Mouse (Mus musculus) skeletal muscle tissue, adult 2 months (tissue): ENCODE results near the gene Sorl1.

ENCODE experiments used
- DNase-seq: peaks from one replicate; pipeline ENCODE4 v3.0.0-alpha.2; 2012; ENCODE audit warnings: low read depth, low spot score

The Sorl1 gene

GRCm38 (mm10) chr9:41968673-41969460 is 155.2 kb downstream of the Sorl1 start:
- DNase-seq: no peak

- no peak for DNase-seq
These were observed 162.8 kb downstream of the Sorl1 start for GRCm38 (mm10) chr9:41961274-41961673.

GRCm38 (mm10) chr9:41958282-41958681 is 165.8 kb downstream of the Sorl1 start:
- DNase-seq: no peak

GRCm38 (mm10) chr9:41953486-41953885 is 170.6 kb downstream of the Sorl1 start:
- DNase-seq: peak; percentile 34

DNA sequence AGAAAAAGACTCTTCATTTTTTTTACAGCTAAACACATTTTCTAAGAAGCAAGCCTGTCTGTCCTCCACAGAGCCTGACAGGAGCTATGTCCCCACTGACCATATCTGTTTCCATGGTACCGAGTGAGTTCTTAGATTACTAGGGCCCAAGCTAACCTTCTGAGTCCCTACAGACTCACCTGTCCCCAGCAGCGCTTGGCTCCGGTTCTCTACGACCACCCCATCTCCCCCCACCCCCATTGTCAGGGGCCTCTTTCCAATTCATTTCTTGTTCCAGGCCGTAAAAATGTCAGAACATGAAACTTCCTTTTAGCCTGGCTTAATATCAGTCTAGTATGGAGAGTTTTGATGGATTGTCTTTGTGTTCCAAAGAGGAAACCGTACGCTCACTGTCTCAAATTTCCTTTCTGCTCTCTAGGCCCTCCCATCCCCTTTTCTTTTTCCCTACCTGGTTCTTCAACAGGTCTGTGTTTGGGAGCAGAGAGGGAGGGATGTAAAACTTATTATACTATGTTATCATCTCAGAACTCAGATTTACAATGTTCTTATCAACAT is 171.4 kb downstream of the Sorl1 start:
- DNase-seq: no peak

DNA sequence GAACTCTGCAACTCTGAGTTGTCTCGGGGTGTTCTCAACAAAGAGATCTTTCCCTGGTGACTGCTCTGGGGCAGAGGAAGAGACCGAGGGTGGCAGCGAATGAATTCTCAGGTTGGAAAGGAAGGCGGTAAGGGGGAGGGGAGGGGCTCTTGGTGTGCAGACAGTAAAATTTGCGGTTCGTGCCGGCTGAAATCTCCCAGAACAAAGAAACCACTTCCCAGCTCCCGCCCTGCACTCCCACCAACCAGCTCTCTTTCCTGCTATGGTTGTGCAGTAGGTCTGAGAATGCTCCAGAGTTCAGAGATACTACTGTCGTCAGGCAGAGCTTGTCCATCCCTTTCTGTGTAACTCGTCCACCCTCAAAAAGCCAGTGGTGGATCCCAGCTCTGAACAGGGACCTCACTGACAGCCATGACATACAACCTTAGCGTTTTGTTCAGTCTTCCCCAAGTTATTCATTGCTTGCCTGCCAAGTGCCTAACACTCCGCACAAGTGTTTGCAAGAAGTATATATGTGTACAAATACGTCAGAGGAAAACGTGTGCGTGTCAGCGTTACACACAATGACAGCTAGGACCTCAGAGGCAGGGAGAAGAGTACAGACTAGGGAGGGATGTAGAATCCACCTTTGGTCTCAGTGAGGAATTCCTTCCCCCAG is 172.5 kb downstream of the Sorl1 start:
- no peak for DNase-seq

DNA sequence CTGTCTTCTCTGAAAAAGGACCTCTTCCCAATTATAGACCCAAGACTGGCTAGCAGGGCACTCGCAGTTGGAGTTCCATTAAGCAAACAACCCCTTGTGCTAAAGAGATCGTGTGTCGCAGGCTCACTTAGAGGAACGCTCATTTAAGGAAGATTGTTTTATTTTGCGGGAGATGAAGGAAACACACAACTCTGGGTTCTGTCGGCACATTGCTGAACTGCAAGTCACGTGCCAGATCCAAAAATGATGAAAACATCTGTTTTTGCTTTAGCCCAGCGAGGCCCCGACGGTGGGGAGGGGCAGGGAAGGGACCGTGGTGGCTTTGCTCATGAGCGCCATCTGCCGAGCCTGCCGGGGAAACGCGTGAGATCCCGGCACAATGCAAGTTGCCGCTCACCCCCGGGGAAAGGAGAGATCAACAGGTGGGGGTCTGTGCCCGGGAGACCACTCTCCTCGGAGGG is 173.1 kb downstream of the Sorl1 start:
- DNase-seq: peak; percentile 85

DNA sequence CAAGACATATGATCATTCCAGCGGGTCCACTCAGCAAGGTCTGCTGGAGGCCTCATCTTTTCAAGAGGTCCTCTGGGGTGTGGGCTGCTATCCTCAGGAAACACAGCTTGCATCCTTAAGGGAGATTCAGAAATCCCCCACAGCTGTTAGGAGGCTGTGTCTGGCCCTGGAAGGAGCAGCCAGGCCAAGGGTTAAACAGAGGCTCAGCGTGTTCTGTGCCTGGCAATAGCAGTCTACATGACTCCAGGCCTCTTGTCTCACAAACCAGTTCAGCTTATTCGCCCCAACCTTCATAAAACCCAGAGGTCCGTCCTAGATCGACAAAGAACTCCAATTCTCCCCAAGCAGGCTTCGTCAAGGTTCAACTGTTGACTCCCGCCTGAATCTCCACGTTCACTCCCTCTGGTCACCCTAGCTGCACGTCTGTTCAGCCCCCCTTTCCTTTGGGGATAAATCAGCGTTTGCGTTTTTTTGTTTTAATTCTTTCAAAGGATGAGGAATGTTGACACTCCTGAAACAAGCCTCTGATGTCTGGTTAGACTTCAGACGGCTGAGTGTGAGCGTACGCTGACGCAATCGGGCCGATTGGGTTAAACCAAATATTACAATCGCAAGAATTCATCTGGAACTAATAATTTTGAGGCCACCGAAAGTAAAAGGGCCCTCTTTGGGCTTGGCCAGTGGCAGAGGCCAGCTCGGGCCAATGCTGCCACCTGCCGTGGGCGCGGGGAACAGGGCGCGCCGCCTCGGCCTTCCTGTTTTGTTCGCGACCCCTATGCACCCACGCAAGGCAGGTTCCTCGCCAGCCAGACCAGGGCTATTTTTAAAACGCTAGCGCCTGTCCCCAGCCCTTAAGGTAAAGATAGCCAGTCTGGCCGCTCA is 173.7 kb downstream of the Sorl1 start:
- peak; percentile 86 for DNase-seq

DNA sequence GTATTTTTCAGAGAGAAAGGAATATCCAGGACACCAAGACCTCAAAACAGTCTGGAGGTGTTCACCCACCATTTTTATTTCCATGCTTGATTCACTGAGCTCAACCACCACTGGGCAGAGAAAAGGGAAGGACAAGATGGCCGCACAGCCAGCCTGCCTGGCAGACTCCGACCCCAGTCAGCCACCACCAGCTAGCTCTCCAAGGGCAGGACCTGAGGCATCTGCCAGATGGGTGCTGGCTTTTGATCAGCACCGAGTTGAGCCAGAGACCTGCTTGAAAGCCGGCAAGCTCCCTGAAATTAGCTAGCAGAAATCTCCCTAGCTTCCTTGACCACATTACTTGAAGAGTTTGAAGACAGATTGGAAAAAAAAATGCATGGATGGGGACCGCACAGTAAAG is 174.6 kb downstream of the Sorl1 start:
- DNase-seq: no peak

GRCm38 (mm10) chr9:41944964-41945363 is 179.1 kb downstream of the Sorl1 start:
- DNase-seq: no peak

GRCm38 (mm10) chr9:41942970-41943635 is 181.0 kb downstream of the Sorl1 start:
- no peak for DNase-seq

DNA sequence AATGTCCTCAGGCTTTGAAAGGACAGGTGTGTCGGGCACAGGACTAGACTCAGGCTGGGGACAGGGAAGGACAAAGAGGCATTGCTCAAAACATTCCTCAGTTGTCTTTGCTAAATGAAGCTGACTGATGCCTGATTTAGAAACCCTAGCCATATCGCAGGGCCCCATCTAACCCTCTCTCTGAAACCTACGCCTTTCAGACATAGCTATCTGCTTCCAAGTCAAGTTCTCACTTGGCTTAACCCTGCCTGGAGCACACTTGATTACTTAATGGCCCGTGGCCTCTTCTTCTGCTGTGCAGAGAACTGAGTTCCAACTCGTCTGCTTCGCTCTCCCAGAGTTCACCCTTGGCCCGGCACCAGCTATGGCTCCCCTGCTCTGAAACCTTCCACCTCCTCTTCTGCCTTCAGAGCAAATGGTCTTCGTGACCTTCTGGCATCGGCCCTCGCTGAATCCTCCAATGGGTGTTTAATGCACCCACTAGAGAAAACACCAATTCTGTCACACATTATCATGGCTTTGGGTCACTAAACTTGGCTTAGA is 183.7 kb downstream of the Sorl1 start:
- DNase-seq: no peak

- DNase-seq: no peak
These were observed 185.6 kb downstream of the Sorl1 start for GRCm38 (mm10) chr9:41938449-41938848.

GRCm38 (mm10) chr9:41937967-41938348 is 186.1 kb downstream of the Sorl1 start:
- peak; percentile 40 for DNase-seq

DNA sequence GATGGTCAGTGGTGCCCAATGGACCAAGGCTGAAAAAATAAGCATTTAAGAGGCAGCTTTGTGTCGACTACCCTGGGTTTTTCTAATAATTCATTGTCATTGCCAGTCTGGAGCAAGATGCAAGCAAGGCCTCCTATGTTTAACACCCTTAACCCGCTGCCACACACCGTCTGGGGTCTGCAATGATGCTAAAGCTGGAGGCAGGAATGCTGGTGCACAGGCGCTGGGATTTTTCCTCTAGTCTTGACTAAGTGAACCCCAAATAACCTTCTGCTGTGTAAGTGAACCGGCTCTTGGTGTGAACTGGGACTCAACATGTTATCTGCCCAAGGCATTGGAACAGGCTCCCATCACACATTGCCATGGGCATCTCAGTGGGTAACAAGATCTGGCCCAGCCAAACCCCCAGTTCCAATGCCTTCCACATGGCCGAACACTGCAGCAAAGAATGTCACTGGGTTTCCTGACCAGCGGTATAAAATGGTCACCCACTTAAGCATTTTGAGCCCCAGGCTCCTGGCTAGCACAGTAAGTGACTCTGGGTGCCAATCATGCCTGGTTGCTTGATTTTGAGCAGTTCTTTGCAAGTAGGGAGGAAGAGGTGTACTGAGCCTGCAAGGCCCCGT is 186.6 kb downstream of the Sorl1 start:
- no peak for DNase-seq

GRCm38 (mm10) chr9:41936598-41936997 is 187.5 kb downstream of the Sorl1 start:
- peak; percentile 32 for DNase-seq

DNA sequence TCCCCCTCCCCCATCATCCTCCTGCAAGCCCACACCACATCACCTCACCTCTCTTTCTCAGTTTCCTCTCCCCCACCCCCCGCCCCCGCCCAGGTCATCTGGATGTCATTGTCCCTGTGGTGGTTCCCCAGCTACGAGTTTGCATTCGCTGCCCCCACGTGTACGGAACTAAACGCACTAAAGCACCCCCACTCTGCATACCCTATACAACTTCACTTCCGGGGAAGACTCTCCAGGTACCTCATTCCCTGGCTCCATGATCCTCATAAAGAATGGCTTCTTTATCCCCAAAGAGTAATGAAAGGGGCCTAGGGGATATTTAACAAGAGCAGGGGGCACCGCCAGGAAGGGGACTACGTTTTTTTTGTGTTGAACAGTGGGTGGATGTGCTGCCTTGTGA is 188.1 kb downstream of the Sorl1 start:
- DNase-seq: no peak

DNA sequence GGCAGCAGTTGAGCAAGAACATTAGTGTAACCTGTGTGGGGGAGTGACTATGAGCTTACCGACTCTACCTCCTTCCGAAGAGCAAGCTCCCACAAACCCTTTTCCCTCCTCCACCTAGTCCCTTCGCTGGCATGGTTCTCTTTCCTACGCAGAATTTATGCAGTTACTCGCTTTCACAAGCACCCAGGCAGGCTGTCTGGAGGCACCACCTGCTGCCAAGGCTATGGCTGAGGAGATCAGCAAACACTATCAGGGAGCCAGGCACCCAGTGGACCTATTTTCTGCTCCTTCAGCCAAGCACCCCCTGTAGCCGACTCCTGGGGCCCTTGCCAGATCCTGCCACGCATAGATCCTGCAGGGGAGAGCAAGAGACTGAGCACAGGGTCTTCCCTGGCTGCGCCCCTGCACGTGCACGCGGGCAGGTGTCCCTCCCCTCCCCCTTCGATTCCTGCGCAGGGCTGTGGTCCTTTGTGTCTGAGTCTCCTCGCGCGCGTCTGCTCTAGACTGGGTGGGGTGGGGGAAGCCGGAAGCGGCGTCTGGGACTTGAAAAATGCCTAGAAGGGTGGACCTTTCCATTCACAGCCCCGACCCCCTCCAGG is 188.6 kb downstream of the Sorl1 start:
- DNase-seq: no peak

- no peak for DNase-seq
These were observed 189.2 kb downstream of the Sorl1 start for GRCm38 (mm10) chr9:41934848-41935372.

GRCm38 (mm10) chr9:41929986-41930385 is 194.1 kb downstream of the Sorl1 start:
- no peak for DNase-seq
